Mouse (Mus musculus) thymus, postnatal 4 days (tissue): ENCODE results near the gene Sirt2.

Source experiments
- DNase-seq: peaks from one replicate; pipeline ENCODE4 v3.0.0; 2021

Sirt2 gene

GRCm38 (mm10) chr7:28767462-28767965 lies 979 bp downstream of the Sirt2 start, which contains the start of gene Nfkbib:
Nfkbib (minus strand) TSS chr7:28767512.
- DNase-seq, result no peak

- DNase-seq, result no peak
Measured at GRCm38 (mm10) chr7:28769414-28769958, 3.0 kb downstream of the Sirt2 start.

- no peak for DNase-seq
Measured at GRCm38 (mm10) chr7:28770309-28770708, 3.8 kb downstream of the Sirt2 start.

- DNase-seq, result no peak
Measured at GRCm38 (mm10) chr7:28771867-28772266, 5.3 kb downstream of the Sirt2 start.

DNA sequence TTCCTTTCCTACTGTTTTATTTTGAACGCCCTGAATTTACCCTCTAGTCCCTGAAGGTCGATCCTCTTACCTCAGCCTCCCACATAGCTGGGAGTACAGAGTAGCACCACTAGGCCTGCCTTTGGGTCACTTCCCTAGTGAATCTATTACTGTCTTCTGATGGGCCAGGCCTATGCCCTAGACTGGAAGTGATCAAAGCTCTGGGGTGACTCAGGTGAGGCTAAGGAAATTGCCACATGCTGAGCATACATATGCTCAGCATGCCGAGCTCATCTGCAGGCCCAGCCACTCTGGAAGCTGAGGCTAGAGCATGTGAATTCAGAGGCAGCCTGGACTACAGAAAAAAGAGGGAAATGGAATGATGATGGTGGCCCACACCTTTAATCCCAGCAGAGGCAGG lies 6.6 kb downstream of the Sirt2 start:
- no peak for DNase-seq

DNA sequence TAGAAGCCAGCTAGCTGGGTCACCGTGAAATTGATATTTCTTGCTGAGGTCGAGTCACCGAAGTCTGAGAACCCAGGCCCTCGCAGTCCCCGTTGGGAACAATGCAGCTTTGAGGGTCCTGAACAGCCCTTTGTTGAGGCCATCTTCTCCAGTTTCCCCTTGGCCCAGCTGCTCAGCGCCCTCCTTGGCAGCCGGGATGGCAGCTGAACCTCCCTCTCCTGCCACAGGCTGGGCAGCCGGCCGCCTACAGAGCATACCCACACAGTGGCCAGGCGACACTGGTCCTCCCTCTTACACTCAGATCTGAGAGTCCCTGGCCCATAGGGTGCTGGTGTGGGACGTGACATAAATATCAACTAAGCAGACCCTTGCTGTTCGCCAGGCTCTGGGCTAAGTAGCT lies 7.6 kb downstream of the Sirt2 start:
- DNase-seq, result no peak

DNA sequence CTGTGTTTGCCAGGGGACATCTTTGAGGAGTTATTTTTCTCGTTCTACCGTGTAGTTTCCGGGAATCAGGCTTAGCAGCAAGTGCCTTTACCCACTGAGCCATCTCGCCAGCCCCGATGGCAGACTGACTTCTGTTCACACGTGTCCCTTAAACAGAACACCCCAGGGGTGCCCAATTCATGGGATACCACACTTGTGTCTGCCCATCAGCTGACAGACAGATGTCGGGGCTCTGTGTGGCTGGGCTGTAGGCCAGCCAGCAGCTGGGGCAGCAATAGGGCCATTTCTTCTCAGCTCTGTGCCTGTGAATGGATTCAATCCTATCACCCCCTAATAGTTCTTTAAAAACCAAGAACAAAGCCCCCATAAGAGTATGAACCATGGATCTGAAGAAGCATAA lies 8.6 kb downstream of the Sirt2 start:
- DNase-seq, result no peak

- no peak for DNase-seq
Measured at GRCm38 (mm10) chr7:28778825-28779224, 12.3 kb downstream of the Sirt2 start.

DNA sequence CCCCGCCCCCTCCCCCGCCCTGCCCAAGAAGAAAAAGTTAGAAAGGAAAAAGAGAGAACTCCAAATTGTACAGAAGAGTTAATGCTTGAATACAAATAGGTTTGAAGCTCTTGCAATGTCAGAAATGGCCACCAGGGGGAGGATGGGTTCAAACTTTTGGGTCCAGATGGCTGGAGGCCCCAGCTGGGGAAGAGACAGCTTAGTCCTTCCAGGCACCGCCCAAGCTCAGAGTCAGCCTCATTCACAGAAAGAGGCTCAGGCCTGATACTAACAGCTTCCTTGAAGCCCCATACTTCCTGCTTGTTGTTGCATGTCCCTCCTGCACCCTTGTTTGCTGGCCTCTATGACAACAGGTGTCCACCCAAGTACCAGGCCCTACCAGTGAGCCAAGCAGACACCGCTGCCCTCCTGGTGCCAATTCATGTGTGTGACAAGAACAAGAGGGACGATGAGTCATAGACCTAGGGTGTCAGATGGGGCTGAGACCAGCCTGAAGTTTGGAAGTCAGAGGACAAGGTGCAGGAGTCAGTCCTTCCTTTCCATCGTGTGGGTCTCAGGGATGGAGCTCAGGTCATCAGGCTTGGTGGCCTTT lies 13.6 kb downstream of the Sirt2 start:
- peak; percentile 96 for DNase-seq

DNA sequence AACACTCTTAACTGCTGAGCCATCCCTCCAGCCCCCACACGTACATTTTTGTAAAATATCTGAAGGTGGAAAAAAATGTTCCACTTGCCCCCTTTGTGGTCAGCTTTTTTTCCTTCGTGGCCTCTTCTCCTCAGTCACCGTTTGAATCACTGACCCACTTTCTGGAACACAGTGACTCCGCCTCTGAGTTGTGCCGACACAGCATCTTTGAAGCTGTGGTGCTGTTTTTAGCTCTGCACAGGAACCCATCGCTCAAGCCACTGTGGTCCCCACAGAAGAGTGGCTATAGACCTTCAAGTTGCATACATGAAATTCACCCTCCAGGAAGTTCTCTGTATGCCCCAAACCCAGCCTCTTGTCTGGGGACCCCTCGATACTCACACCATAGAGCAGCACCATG lies 14.3 kb downstream of the Sirt2 start:
- peak; percentile 71 for DNase-seq

DNA sequence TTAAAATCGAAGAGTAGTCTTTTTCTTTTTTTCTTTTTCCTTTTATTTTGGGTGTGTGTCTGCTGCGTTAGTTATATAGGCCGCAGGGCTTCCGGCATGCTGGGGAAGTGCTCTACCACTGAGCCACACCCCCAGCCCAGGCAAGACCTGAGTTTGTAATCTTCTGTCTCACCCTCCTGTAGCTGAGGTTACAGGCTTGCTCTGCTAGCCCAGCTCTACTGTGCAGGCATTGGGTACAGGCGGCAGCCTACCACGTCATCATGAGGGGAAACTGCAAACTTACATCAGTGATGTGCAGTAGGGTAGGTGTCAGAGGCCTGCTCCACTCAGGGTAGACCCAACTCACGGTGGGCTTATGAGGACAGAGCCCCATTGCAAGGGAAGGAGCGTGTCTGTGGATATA lies 14.7 kb downstream of the Sirt2 start:
- peak; percentile 84 for DNase-seq

- peak; percentile 64 for DNase-seq
Measured at GRCm38 (mm10) chr7:28785161-28785560, 18.6 kb downstream of the Sirt2 start.

DNA sequence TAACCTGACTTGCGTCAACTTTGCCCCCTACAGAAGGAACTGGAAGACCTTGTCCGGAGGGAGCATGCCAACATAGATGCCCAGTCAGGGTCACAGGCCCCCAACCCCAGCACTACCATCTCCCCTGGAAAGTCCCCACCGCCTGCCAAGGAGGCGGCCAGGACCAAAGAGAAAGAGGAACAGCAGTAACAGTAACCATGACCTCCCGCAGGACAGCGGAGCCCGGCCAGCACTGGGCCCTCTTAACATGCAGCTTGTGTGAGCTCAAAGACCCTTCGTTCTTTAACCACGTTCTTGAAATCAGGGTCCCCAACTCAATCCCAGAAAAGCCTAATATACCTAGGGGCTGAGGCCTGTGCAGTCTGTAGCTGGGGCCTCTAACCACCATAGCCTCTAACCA lies 21.3 kb downstream of the Sirt2 start:
- DNase-seq, result no peak

DNA sequence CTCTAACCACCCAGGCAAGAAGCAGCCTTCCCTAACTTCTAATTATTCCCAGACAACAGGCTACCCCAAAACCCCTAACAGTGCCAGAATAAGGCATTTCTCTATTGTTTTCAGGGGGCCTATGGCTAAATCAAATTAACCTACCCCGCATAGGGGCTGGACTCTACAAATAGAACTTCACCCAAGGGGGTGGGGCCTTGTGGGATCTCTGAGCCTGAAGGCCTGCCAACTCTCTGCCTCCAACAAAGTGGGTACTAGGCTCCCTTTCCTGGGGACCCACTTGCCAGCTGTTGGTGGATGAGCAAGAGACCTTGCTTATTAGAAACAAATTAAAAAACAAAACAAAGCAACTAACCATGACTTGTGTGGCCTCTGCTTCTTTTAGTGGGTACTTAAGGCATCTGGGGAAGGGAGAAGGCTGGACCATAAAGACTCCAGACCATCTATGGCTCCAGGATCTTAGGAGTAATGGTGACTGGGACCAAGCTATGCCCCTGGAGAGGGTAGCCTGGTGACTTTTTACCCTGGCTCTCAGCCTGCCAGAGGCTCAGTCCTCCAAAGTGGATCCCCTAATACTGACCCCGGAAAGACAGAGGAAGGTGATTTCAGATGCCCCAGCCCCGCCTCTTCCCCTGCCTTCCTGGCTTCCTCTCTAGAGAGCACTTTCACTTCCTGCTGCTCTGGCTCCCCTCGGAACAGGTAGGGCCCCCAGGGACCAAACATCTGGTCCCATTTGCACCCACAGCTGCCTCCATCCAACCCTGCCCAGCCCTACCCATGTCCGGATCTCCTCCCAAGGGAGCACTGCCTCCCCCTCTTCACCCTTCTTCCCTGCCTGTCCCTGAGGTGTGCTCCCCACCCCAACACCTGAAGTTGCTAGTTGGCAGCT lies 22.0 kb downstream of the Sirt2 start, which contains the start of gene Rinl:
Gene Rinl (plus strand): TSS at position 663 of the 889 bp plus-strand sequence.
- DNase-seq, result peak; percentile 79

DNA sequence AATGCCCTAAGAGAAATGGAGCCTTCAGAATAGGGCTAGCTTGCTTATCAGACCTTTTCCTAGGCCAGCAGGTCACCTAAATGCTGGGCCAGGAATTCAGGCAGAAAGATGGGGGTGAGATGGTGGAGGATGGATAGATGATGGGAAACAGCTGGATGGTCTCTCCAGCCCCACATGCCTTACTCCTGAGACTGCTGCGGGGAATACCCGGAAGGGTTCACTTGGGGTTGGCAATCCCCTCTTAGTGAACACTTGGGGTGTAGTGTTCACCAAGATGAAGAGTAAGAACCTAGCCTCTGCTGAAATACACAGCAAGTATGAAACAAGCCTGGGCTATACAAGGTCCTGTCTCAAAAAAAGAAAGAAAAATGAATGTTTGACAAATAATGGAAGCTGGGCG lies 22.7 kb downstream of the Sirt2 start:
- no peak for DNase-seq

DNA sequence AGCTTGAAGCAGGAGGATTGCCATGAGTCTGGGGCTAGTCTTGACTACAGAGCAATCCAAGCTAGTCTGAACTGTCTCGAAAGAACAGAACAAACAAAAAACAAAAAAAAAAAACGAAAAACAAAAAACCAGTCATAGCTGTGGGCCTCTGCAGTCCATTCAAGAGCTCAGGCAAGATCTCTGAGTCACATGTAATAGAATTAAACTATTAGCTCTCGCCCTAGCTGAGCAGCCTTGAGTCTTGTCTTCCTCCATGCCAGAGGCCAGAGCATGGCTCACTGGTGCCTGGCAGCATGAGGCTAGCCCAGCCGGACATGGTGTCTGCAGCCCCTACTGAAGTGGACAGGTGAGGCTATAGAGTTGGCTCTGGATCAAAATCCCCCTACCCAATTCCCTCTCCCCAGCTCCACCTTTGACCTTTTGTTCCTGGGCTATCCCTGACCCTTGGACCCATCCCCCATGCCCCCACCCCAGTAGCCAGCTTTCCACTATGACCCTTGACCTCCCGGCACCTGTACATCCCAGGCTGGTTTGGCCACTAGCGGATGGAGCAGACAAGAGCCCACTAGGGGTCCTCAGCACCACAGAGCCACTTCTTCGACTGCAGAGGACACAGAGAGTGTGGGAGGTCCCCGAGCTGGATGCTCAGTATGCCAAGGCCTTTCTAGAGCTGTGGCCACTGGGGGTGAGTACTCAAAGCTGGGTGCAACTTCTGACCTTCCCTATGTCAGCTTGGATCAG lies 23.7 kb downstream of the Sirt2 start:
- DNase-seq, result no peak

DNA sequence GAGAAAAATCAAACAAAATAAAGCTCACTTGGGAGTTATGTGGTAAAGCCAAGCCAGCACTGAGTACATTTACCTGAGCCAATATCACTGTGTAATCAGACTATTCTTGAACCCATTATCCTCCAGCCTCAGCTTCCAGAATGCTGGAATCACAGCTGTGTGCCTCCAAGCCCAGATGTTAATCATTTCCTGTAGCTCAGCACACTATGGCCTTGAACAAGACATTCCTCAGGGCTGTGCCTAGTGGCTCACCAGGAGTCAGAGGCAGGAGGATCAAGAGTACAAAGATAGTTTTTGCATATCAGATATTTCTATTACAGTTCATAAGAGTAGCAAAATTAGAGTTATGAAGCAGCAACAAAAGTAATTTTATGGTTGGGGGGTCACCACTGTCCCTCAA lies 25.2 kb downstream of the Sirt2 start:
- no peak for DNase-seq

- peak; percentile 45 for DNase-seq
Measured at GRCm38 (mm10) chr7:28792391-28793185, 26.1 kb downstream of the Sirt2 start.

DNA sequence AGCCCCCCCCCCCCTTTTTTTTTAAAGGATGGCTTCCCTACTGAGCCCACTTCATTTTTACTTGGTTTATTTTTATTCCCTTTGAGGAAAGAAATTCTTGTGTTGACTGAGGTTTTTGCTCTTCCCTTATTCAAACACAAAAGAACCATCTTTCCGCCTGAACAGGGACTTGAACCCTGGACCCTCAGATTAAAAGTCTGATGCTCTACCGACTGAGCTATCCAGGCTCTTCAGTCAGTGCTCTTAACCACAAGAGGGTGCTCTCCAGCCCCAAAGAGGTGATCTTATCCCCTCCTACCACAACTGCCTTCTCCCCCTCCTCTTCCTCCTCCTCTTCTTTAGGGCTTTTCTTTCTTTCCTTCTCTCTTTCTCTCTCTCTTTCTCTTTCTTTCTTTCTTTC lies 27.3 kb downstream of the Sirt2 start:
- peak; percentile 64 for DNase-seq

- DNase-seq, result no peak
Measured at GRCm38 (mm10) chr7:28794496-28794895, 28.0 kb downstream of the Sirt2 start.

DNA sequence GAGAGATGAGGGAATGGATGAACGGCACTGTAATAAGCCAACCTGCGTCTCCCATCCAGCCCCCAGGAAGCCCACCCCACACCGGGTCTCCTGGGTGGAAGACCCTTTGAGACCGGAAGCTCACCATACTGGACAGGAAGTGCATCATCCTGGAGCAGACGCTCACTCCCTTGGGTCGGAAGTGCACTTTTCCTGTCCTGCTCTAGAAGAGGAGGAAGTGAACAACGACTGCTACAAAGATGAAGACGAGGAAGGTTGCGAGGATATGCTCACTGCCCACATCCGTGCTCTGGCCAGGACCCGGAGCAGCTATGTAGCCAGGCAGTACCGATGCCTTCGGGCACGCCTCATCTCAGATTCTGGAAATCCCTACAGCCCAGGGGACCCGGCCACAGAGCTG lies 29.3 kb downstream of the Sirt2 start:
- DNase-seq, result peak; percentile 44

GRCm38 (mm10) chr7:28796562-28796975 lies 30.0 kb downstream of the Sirt2 start:
- peak; percentile 90 for DNase-seq
